Mouse (Mus musculus): Measurements from ENCODE around the gene Nedd9. TPM values are rescaled to one million over a fixed set of nuclear protein-coding genes. Genes with fewer than 3 reads are reported as not detected.

The Nedd9 gene
- polyA plus RNA-seq, 1 experiment from 2014 or later = 11.1 TPM

DNA sequence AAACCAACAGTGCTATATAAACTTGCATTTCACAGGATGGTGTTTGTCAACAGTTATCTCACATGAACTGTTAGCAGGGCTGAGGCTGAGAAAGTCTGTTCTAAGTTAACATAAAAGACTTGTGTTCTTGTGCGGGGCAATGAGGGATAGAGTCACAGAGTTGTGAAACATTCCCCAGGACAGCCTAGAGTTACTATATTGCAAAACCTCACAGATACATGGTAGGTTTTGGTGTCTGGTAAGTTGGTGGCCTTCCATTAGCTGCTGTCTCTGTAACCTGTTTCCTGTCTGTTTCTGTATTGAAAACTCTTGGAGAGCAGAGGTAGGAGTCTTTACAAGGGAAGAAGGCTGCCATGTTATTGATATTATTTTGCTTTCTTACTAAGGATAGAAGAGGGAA, 47.0 kb downstream of the Nedd9 start:
- DNase-seq (ENCODE audit: low spot score) = no peak
- Histone ChIP-seq H3K4me1 (peaks cover 6% of the 10 kb centered on the region; the same call in 1 of the 2 replicates), H3K27ac (no peak overlapping the region), H3K9me3 (replicated peaks) (no peaks in the 10 kb centered on the region), H3K36me3 (no peaks in the 10 kb centered on the region), H3K27me3 (ENCODE audit: low read depth, poor library complexity, severe bottlenecking) (no peaks in the 10 kb centered on the region), H3K4me3 (no peak overlapping the region)
- 93% methylated on average over 1 of the region's 1 CpGs for WGBS

DNA sequence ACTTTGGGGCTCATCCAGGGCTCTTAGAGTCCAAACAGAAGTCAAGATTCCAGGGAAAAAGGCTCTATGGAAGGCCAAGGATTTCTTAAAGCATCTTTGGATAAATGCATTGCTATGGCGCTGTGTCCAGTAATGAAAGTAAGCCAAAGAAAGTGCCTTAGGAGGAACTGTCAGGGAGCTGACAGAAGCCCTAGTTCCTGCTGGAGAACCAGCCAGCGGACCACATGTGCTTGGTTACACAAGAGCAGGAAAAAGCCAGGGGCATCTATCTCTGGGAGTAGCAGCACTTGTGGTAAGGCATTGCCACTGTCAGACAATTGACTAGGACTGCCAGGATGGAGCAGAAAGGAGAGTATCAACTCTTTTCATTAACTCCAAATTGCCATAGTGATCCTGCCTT, 49.8 kb downstream of the Nedd9 start:
- no peaks in the 10 kb centered on the region for H3K27me3 ChIP-seq (ENCODE audit: low read depth, poor library complexity, severe bottlenecking)
- no peak overlapping the region for H3K4me3 ChIP-seq
- DNase-seq (ENCODE audit: low spot score) = no peak
- H3K27ac ChIP-seq = no peak overlapping the region
- 90% methylated on average over 2 of the region's 2 CpGs for WGBS
- no peaks in the 10 kb centered on the region for H3K9me3 ChIP-seq (replicated peaks)
- no peaks in the 10 kb centered on the region for H3K36me3 ChIP-seq
- H3K4me1 ChIP-seq = peaks cover 6% of the 10 kb centered on the region; the same call in 1 of the 2 replicates

- Histone ChIP-seq H3K27ac (no peak overlapping the region), H3K4me3 (no peak overlapping the region), H3K36me3 (no peaks in the 10 kb centered on the region), H3K4me1 (peaks cover 6% of the 10 kb centered on the region; the same call in 1 of the 2 replicates), H3K9me3 (replicated peaks) (no peaks in the 10 kb centered on the region), H3K27me3 (ENCODE audit: low read depth, poor library complexity, severe bottlenecking) (no peaks in the 10 kb centered on the region)
- 64% methylated on average over 5 of the region's 5 CpGs for WGBS
- DNase-seq (ENCODE audit: low spot score) = no peak
Measured at GRCm38 (mm10) chr13:41436731-41437130, 50.4 kb downstream of the Nedd9 start.

GRCm38 (mm10) chr13:41433201-41433600, 54.0 kb downstream of the Nedd9 start:
- H3K9me3 ChIP-seq (replicated peaks) = no peaks in the 10 kb centered on the region
- no peak overlapping the region for H3K4me3 ChIP-seq
- WGBS = 93% methylated on average over 6 of the region's 6 CpGs
- H3K36me3 ChIP-seq = no peaks in the 10 kb centered on the region
- no peaks in the 10 kb centered on the region for H3K27me3 ChIP-seq (ENCODE audit: low read depth, poor library complexity, severe bottlenecking)
- no peak overlapping the region for H3K27ac ChIP-seq
- peaks cover 6% of the 10 kb centered on the region; the same call in 1 of the 2 replicates for H3K4me1 ChIP-seq
- DNase-seq (ENCODE audit: low spot score) = no peak

GRCm38 (mm10) chr13:41431795-41432194, 55.4 kb downstream of the Nedd9 start:
- no peaks in the 10 kb centered on the region for H3K36me3 ChIP-seq
- no peak for DNase-seq (ENCODE audit: low spot score)
- H3K4me3 ChIP-seq = no peak overlapping the region
- no peaks in the 10 kb centered on the region for H3K27me3 ChIP-seq (ENCODE audit: low read depth, poor library complexity, severe bottlenecking)
- 89% methylated on average over 3 of the region's 3 CpGs for WGBS
- no peak overlapping the region for H3K27ac ChIP-seq
- peaks cover 5% of the 10 kb centered on the region; the same call in 1 of the 2 replicates for H3K4me1 ChIP-seq
- no peaks in the 10 kb centered on the region for H3K9me3 ChIP-seq (replicated peaks)

- no peaks in the 10 kb centered on the region for H3K4me1 ChIP-seq
- 86% methylated on average over 3 of the region's 3 CpGs for WGBS
- H3K9me3 ChIP-seq (replicated peaks) = no peaks in the 10 kb centered on the region
- no peaks in the 10 kb centered on the region for H3K36me3 ChIP-seq
- H3K27ac ChIP-seq = no peak overlapping the region
- no peaks in the 10 kb centered on the region for H3K27me3 ChIP-seq (ENCODE audit: low read depth, poor library complexity, severe bottlenecking)
- DNase-seq (ENCODE audit: low spot score) = no peak
- no peak overlapping the region for H3K4me3 ChIP-seq
Measured at GRCm38 (mm10) chr13:41427046-41427445, 60.1 kb downstream of the Nedd9 start.

GRCm38 (mm10) chr13:41423463-41424074, 63.6 kb downstream of the Nedd9 start:
- no peak for DNase-seq (ENCODE audit: low spot score)
- no peaks in the 10 kb centered on the region for H3K27me3 ChIP-seq (ENCODE audit: low read depth, poor library complexity, severe bottlenecking)
- 91% methylated on average over 10 of the region's 10 CpGs for WGBS

GRCm38 (mm10) chr13:41422581-41422980, 64.6 kb downstream of the Nedd9 start:
- WGBS = 92% methylated on average over 5 of the region's 5 CpGs

More at GRCm38 (mm10) chr13:41423463-41424074, 63.6 kb downstream of the Nedd9 start:
- Histone ChIP-seq H3K27ac (no peak overlapping the region), H3K4me3 (no peak overlapping the region), H3K4me1 (no peaks in the 10 kb centered on the region), H3K9me3 (replicated peaks) (no peaks in the 10 kb centered on the region), H3K36me3 (no peaks in the 10 kb centered on the region)

GRCm38 (mm10) chr13:41420376-41420775, 66.8 kb downstream of the Nedd9 start:
- H3K36me3 ChIP-seq = no peaks in the 10 kb centered on the region
- H3K27me3 ChIP-seq (ENCODE audit: low read depth, poor library complexity, severe bottlenecking) = no peaks in the 10 kb centered on the region
- 80% methylated on average over 4 of the region's 4 CpGs for WGBS
- H3K9me3 ChIP-seq (replicated peaks) = no peaks in the 10 kb centered on the region
- no peaks in the 10 kb centered on the region for H3K4me1 ChIP-seq
- no peak overlapping the region for H3K4me3 ChIP-seq
- DNase-seq (ENCODE audit: low spot score) = no peak
- H3K27ac ChIP-seq = no peak overlapping the region

More at GRCm38 (mm10) chr13:41422581-41422980, 64.6 kb downstream of the Nedd9 start:
- H3K27me3 ChIP-seq (ENCODE audit: low read depth, poor library complexity, severe bottlenecking) = no peaks in the 10 kb centered on the region
- H3K4me3 ChIP-seq = no peak overlapping the region
- H3K27ac ChIP-seq = no peak overlapping the region
- no peaks in the 10 kb centered on the region for H3K36me3 ChIP-seq
- no peak for DNase-seq (ENCODE audit: low spot score)
- H3K4me1 ChIP-seq = no peaks in the 10 kb centered on the region
- no peaks in the 10 kb centered on the region for H3K9me3 ChIP-seq (replicated peaks)

- no peak overlapping the region for H3K4me3 ChIP-seq
- no peak overlapping the region for H3K27ac ChIP-seq
- no peaks in the 10 kb centered on the region for H3K4me1 ChIP-seq
- H3K9me3 ChIP-seq (replicated peaks) = no peaks in the 10 kb centered on the region
- no peaks in the 10 kb centered on the region for H3K36me3 ChIP-seq
- DNase-seq (ENCODE audit: low spot score) = no peak
- no peaks in the 10 kb centered on the region for H3K27me3 ChIP-seq (ENCODE audit: low read depth, poor library complexity, severe bottlenecking)
- 76% methylated on average over 13 of the region's 13 CpGs for WGBS
Measured at GRCm38 (mm10) chr13:41418198-41418869, 68.8 kb downstream of the Nedd9 start.

- no peak for DNase-seq (ENCODE audit: low spot score)
- Histone ChIP-seq H3K4me1 (no peaks in the 10 kb centered on the region), H3K36me3 (no peaks in the 10 kb centered on the region), H3K4me3 (no peak overlapping the region), H3K9me3 (replicated peaks) (no peaks in the 10 kb centered on the region), H3K27ac (no peak overlapping the region), H3K27me3 (ENCODE audit: low read depth, poor library complexity, severe bottlenecking) (no peaks in the 10 kb centered on the region)
- 83% methylated on average over 11 of the region's 11 CpGs for WGBS
Measured at GRCm38 (mm10) chr13:41416065-41417016, 70.8 kb downstream of the Nedd9 start.

GRCm38 (mm10) chr13:41410191-41411074, 76.7 kb downstream of the Nedd9 start:
- 77% methylated on average over 13 of the region's 13 CpGs for WGBS

More at GRCm38 (mm10) chr13:41410191-41411074, 76.7 kb downstream of the Nedd9 start:
- no peaks in the 10 kb centered on the region for H3K9me3 ChIP-seq (replicated peaks)
- H3K4me3 ChIP-seq = no peak overlapping the region
- no peak overlapping the region for H3K27ac ChIP-seq
- no peaks in the 10 kb centered on the region for H3K36me3 ChIP-seq
- H3K27me3 ChIP-seq (ENCODE audit: low read depth, poor library complexity, severe bottlenecking) = no peaks in the 10 kb centered on the region
- DNase-seq (ENCODE audit: low spot score) = no peak
- no peaks in the 10 kb centered on the region for H3K4me1 ChIP-seq
